Mouse (Mus musculus): ENCODE data around the gene Map2k2.
"Not testable (repeated sequence)": the region's sequence is repeated elsewhere in the genome, so short reads cannot be mapped to it uniquely, and the experiment has no call there.

Gene Map2k2

DNA sequence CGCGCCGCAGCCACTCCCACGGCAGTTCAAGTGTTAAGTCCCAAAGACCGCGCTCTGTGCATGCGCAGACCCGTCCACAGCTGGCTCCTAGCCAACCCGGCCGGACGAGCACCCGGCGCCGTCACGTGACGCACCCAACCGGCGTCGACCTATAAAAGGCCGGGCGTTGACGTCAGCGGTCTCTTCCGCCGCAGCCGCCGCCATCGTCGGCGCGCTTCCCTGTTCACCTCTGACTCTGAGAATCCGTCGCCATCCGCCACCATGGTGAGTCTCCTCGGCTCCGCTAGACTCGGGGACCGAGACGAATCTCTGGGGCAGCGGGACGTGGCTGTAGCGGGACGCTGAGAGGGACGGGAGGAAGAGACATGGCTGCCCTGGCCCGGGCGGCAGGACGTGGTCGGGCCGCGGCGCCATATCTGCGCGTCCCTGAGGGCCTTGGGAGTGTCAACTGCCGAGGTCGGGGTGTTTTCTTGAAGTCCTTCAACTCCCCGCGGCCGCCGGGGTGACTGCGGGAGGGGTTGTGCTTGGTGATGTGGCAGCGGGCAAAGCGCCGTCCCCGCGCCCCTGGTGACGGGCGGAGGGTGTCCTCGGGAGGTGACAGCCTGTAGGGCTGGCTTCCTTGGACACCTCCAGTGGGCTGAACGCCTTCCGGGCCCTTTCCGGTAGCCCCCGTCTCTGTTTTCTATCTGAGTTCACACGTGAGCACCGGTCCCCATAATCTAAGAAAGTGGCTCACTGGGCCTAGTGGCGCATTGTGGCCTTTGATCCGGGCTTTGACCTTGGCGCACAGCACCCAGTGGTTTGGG, 71.0 kb downstream of the Map2k2 start, which contains the start of gene Eef2:
Gene Eef2 (plus strand): TSS at position 166 of the 806 bp plus-strand sequence.
- DNase-seq (ENCODE audit: low spot score in 2 of 2) = peak; percentile 92 to 98

DNA sequence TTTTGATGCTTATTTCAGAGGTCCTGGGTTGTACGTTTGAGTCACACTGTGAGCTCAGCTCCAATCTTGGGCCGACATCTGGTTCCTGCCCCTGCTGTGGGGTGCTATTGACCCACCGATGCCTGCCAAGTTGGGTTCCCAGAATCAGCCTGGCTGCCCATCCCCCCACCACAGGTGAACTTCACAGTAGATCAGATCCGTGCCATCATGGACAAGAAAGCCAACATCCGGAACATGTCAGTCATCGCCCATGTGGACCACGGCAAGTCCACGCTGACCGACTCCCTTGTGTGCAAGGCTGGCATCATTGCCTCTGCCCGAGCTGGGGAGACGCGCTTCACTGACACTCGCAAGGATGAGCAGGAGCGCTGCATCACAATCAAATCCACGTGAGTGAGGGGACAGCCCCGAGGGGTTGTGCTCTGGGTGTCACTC, 71.8 kb downstream of the Map2k2 start:
- DNase-seq (ENCODE audit: low spot score in 2 of 2) = no peak

- no peak for DNase-seq (ENCODE audit: low spot score in 2 of 2)
These were observed 72.4 kb downstream of the Map2k2 start for GRCm38 (mm10) chr10:81177958-81178712.

GRCm38 (mm10) chr10:81178927-81179326, 73.2 kb downstream of the Map2k2 start:
- no peak for DNase-seq (ENCODE audit: low spot score in 2 of 2)

- DNase-seq (ENCODE audit: low spot score in 2 of 2) = no peak
These were observed 74.0 kb downstream of the Map2k2 start for GRCm38 (mm10) chr10:81179451-81180342.

GRCm38 (mm10) chr10:81180946-81181345, 75.2 kb downstream of the Map2k2 start:
- no peak for DNase-seq (ENCODE audit: low spot score in 2 of 2)

DNA sequence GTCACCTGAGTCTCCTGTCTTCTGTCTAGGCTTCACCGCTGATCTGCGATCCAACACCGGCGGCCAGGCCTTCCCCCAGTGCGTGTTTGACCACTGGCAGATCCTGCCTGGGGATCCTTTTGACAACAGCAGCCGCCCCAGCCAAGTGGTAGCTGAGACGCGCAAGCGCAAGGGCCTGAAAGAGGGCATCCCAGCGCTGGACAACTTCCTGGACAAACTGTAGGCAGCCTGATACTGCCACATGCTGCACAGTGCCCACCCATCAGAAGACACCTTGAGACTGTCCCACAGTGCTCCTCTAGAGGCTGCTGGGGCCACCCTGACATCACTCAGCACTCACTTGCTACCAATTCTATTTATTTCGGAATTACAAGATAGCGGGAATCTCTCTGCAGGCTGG, 76.1 kb downstream of the Map2k2 start:
- not testable (repeated sequence) for DNase-seq (ENCODE audit: low spot score in 2 of 2)

DNA sequence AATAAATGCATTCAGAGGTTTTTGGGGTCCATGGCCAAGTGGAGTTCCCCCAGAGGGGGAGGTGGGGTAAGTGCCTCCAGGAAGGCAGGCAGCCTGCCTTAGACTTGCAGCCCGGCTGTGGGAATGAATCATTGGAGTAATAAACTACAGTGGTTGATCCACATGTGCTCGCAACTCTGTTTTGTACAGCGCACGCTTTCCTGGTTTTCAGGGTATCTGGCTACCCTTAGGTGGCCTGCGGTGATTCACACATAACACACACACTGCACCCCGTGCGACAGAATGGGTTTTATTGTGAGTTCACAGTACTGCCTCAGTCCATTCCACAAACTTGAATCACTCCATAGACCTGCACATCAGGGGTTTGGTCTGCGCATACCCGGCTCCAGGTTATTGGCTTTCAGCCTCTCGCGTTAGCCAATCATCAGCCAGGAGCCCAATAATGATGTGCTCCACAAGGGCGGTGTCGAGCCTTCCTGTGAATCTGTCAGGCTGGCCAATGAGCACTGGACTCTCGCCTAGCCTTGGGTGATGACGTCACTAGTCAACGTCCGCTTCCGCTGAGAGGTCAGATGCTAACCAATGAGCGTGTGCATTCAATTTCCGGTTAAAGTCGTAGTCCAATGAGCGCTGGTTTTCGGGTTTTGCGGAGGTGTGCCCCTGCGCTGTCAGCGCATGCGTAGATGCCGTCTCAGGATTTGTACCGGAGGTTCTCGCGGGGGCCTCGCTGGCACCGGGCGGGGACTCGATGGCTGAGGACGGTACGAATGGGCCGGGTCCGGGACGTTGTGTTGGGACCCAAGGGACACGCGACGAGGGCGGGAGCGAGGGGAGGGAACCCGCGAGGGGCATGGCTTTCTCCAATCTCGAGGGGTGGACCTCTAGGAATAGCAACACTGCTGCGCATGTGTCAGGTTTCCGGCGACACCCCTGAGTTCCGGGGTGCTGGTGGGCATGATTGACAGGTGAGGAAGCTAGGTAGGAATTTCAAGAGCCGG, 76.9 kb downstream of the Map2k2 start, which contains the start of gene Dapk3:
Gene Dapk3 (plus strand): TSS at position 670 of the 998 bp plus-strand sequence.
- DNase-seq (ENCODE audit: low spot score in 2 of 2) = peak; percentile 98 to 99
